Mouse (Mus musculus): ENCODE data around the gene St3gal3. TPM values are rescaled to one million over a fixed set of nuclear protein-coding genes. Genes with fewer than 3 reads are reported as not detected.

St3gal3 gene
- polyA plus RNA-seq, 1 experiment from 2014 or later: 6.7 TPM

- Histone ChIP-seq H3K36me3 (ENCODE audit: control insufficient read depth, insufficient read depth, low read length) (peaks cover 64% of the 10 kb centered on the region), H3K9me3 (ENCODE audit: control insufficient read depth, low read length) (no peaks in the 10 kb centered on the region), H3K27me3 (ENCODE audit: control insufficient read depth, insufficient read depth, low read depth, low read length) (no peaks in the 10 kb centered on the region), H3K4me3 (ENCODE audit: low read length) (no peak overlapping the region), H3K4me1 (replicated peaks; ENCODE audit: control insufficient read depth, insufficient read depth, low read length) (no peaks in the 10 kb centered on the region), H3K4me2 (ENCODE audit: low read depth, low read length) (no peak overlapping the region), H3K27ac (ENCODE audit: low read length) (no peak overlapping the region), H3K9ac (ENCODE audit: low read length) (no peak overlapping the region)
- 89% methylated on average over 15 of the region's 15 CpGs for WGBS
- no peak for ATAC-seq (ENCODE audit: low read depth)
Measured at GRCm38 (mm10) chr4:118156559-118156958, 21.8 kb upstream of the St3gal3 start.

GRCm38 (mm10) chr4:118154889-118155288 lies 20.2 kb upstream of the St3gal3 start:
- no peak for ATAC-seq (ENCODE audit: low read depth)
- Histone ChIP-seq H3K36me3 (ENCODE audit: control insufficient read depth, insufficient read depth, low read length) (peaks cover 51% of the 10 kb centered on the region), H3K4me3 (ENCODE audit: low read length) (no peak overlapping the region), H3K4me1 (replicated peaks; ENCODE audit: control insufficient read depth, insufficient read depth, low read length) (no peaks in the 10 kb centered on the region), H3K4me2 (ENCODE audit: low read depth, low read length) (no peak overlapping the region), H3K27ac (ENCODE audit: low read length) (no peak overlapping the region), H3K9ac (ENCODE audit: low read length) (no peak overlapping the region), H3K9me3 (ENCODE audit: control insufficient read depth, low read length) (no peaks in the 10 kb centered on the region), H3K27me3 (ENCODE audit: control insufficient read depth, insufficient read depth, low read depth, low read length) (no peaks in the 10 kb centered on the region)
- 90% methylated on average over 5 of the region's 5 CpGs for WGBS

- Histone ChIP-seq H3K4me2 (ENCODE audit: low read depth, low read length) (no peak overlapping the region), H3K9ac (ENCODE audit: low read length) (no peak overlapping the region), H3K27ac (ENCODE audit: low read length) (no peak overlapping the region), H3K4me1 (replicated peaks; ENCODE audit: control insufficient read depth, insufficient read depth, low read length) (no peaks in the 10 kb centered on the region), H3K27me3 (ENCODE audit: control insufficient read depth, insufficient read depth, low read depth, low read length) (no peaks in the 10 kb centered on the region), H3K4me3 (ENCODE audit: low read length) (no peak overlapping the region), H3K9me3 (ENCODE audit: control insufficient read depth, low read length) (no peaks in the 10 kb centered on the region), H3K36me3 (ENCODE audit: control insufficient read depth, insufficient read depth, low read length) (peaks cover 51% of the 10 kb centered on the region)
- 88% methylated on average over 17 of the region's 17 CpGs for WGBS
- ATAC-seq (ENCODE audit: low read depth): no peak
Measured at GRCm38 (mm10) chr4:118152020-118152785, 17.5 kb upstream of the St3gal3 start.

- Histone ChIP-seq H3K27ac (ENCODE audit: low read length) (no peak overlapping the region), H3K4me1 (replicated peaks; ENCODE audit: control insufficient read depth, insufficient read depth, low read length) (no peaks in the 10 kb centered on the region), H3K4me2 (ENCODE audit: low read depth, low read length) (no peak overlapping the region), H3K9ac (ENCODE audit: low read length) (no peak overlapping the region), H3K27me3 (ENCODE audit: control insufficient read depth, insufficient read depth, low read depth, low read length) (no peaks in the 10 kb centered on the region), H3K9me3 (ENCODE audit: control insufficient read depth, low read length) (no peaks in the 10 kb centered on the region), H3K4me3 (ENCODE audit: low read length) (no peak overlapping the region), H3K36me3 (ENCODE audit: control insufficient read depth, insufficient read depth, low read length) (peaks cover 56% of the 10 kb centered on the region)
- ATAC-seq (ENCODE audit: low read depth): no peak
- 90% methylated on average over 7 of the region's 7 CpGs for WGBS
Measured at GRCm38 (mm10) chr4:118150804-118151203, 16.1 kb upstream of the St3gal3 start.

- no peak for ATAC-seq (ENCODE audit: low read depth)
- 82% methylated on average over 14 of the region's 14 CpGs for WGBS
- no peak overlapping the region for H3K27ac ChIP-seq (ENCODE audit: low read length)
Measured at GRCm38 (mm10) chr4:118149956-118150680, 15.4 kb upstream of the St3gal3 start.

GRCm38 (mm10) chr4:118149055-118149576 lies 14.4 kb upstream of the St3gal3 start:
- Histone ChIP-seq H3K27ac (ENCODE audit: low read length) (no peak overlapping the region), H3K27me3 (ENCODE audit: control insufficient read depth, insufficient read depth, low read depth, low read length) (no peaks in the 10 kb centered on the region), H3K9ac (ENCODE audit: low read length) (no peak overlapping the region), H3K4me1 (replicated peaks; ENCODE audit: control insufficient read depth, insufficient read depth, low read length) (no peaks in the 10 kb centered on the region), H3K36me3 (ENCODE audit: control insufficient read depth, insufficient read depth, low read length) (peaks cover 66% of the 10 kb centered on the region), H3K4me2 (ENCODE audit: low read depth, low read length) (no peak overlapping the region), H3K4me3 (ENCODE audit: low read length) (no peak overlapping the region), H3K9me3 (ENCODE audit: control insufficient read depth, low read length) (no peaks in the 10 kb centered on the region)
- no peak for ATAC-seq (ENCODE audit: low read depth)
- 83% methylated on average over 10 of the region's 10 CpGs for WGBS

More at GRCm38 (mm10) chr4:118149956-118150680, 15.4 kb upstream of the St3gal3 start:
- Histone ChIP-seq H3K4me1 (replicated peaks; ENCODE audit: control insufficient read depth, insufficient read depth, low read length) (no peaks in the 10 kb centered on the region), H3K36me3 (ENCODE audit: control insufficient read depth, insufficient read depth, low read length) (peaks cover 62% of the 10 kb centered on the region), H3K9ac (ENCODE audit: low read length) (no peak overlapping the region), H3K4me2 (ENCODE audit: low read depth, low read length) (no peak overlapping the region), H3K4me3 (ENCODE audit: low read length) (no peak overlapping the region), H3K9me3 (ENCODE audit: control insufficient read depth, low read length) (no peaks in the 10 kb centered on the region), H3K27me3 (ENCODE audit: control insufficient read depth, insufficient read depth, low read depth, low read length) (no peaks in the 10 kb centered on the region)

GRCm38 (mm10) chr4:118148317-118148687 lies 13.6 kb upstream of the St3gal3 start:
- H3K4me2 ChIP-seq (ENCODE audit: low read depth, low read length): no peak overlapping the region
- H3K27me3 ChIP-seq (ENCODE audit: control insufficient read depth, insufficient read depth, low read depth, low read length): no peaks in the 10 kb centered on the region
- no peak overlapping the region for H3K9ac ChIP-seq (ENCODE audit: low read length)
- WGBS: 52% methylated on average over 10 of the region's 10 CpGs
- H3K36me3 ChIP-seq (ENCODE audit: control insufficient read depth, insufficient read depth, low read length): peaks cover 72% of the 10 kb centered on the region
- no peaks in the 10 kb centered on the region for H3K4me1 ChIP-seq (replicated peaks; ENCODE audit: control insufficient read depth, insufficient read depth, low read length)
- ATAC-seq (ENCODE audit: low read depth): no peak
- H3K27ac ChIP-seq (ENCODE audit: low read length): no peak overlapping the region
- no peak overlapping the region for H3K4me3 ChIP-seq (ENCODE audit: low read length)
- H3K9me3 ChIP-seq (ENCODE audit: control insufficient read depth, low read length): no peaks in the 10 kb centered on the region

GRCm38 (mm10) chr4:118147547-118148316 lies 13.0 kb upstream of the St3gal3 start:
- Histone ChIP-seq H3K4me3 (ENCODE audit: low read length) (no peak overlapping the region), H3K27me3 (ENCODE audit: control insufficient read depth, insufficient read depth, low read depth, low read length) (no peaks in the 10 kb centered on the region), H3K36me3 (ENCODE audit: control insufficient read depth, insufficient read depth, low read length) (peaks cover 75% of the 10 kb centered on the region), H3K27ac (ENCODE audit: low read length) (no peak overlapping the region), H3K9me3 (ENCODE audit: control insufficient read depth, low read length) (no peaks in the 10 kb centered on the region), H3K4me1 (replicated peaks; ENCODE audit: control insufficient read depth, insufficient read depth, low read length) (no peaks in the 10 kb centered on the region), H3K9ac (ENCODE audit: low read length) (no peak overlapping the region), H3K4me2 (ENCODE audit: low read depth, low read length) (no peak overlapping the region)
- ATAC-seq (ENCODE audit: low read depth): no peak
- WGBS: 89% methylated on average over 19 of the region's 19 CpGs

GRCm38 (mm10) chr4:118147090-118147489 lies 12.4 kb upstream of the St3gal3 start:
- no peaks in the 10 kb centered on the region for H3K9me3 ChIP-seq (ENCODE audit: control insufficient read depth, low read length)
- peaks cover 75% of the 10 kb centered on the region for H3K36me3 ChIP-seq (ENCODE audit: control insufficient read depth, insufficient read depth, low read length)
- no peak overlapping the region for H3K4me3 ChIP-seq (ENCODE audit: low read length)
- no peak overlapping the region for H3K9ac ChIP-seq (ENCODE audit: low read length)
- ATAC-seq (ENCODE audit: low read depth): no peak
- H3K4me1 ChIP-seq (replicated peaks; ENCODE audit: control insufficient read depth, insufficient read depth, low read length): no peaks in the 10 kb centered on the region
- H3K27me3 ChIP-seq (ENCODE audit: control insufficient read depth, insufficient read depth, low read depth, low read length): no peaks in the 10 kb centered on the region
- H3K27ac ChIP-seq (ENCODE audit: low read length): no peak overlapping the region
- H3K4me2 ChIP-seq (ENCODE audit: low read depth, low read length): no peak overlapping the region
- WGBS: 86% methylated on average over 10 of the region's 10 CpGs
